Mouse (Mus musculus): Measurements from ENCODE around the gene Tmtc2.

DNA sequence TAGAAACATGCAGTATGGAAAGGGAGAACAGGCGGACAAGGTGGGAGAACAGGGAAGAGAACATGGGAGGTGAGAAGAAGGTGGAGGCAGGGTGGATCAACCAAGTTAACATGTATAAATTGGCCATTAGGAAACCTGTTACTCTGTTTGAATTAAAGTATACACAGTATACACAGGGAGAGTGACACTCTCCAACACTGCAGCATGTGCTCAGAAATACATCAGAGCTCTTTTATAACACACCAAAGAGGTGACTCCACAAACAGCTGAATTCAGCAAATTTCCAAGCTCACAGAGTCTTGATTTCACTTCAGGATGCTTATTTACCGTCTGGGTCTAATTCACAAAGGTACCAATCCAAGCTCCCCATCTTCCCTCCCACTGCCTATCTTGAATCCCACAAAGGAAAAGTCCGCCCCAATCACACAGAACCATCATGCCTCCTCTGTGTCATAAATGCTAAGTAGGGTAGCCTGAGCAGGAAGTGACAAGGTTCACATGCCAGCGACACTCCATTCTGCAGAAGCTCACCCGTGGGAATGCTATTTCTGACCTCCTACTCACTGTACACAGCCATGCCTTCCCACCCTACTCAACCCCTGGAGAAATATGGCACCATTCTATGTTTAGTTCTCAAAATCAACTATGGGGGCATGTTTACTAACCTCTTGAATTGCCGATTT is 17.2 kb downstream of the Tmtc2 start:
- TF ChIP-seq POLR2A (IDR thresholded peaks at IDR 0.05; ENCODE audit: borderline replicate concordance, insufficient read depth, low read length) (no peak), CTCF (IDR thresholded peaks at IDR 0.05; ENCODE audit: borderline replicate concordance, insufficient read depth, low read depth, low read length) (no peak)
